39 mouse cellular contexts compared by ENCODE assay signal in the genomic region with DNA sequence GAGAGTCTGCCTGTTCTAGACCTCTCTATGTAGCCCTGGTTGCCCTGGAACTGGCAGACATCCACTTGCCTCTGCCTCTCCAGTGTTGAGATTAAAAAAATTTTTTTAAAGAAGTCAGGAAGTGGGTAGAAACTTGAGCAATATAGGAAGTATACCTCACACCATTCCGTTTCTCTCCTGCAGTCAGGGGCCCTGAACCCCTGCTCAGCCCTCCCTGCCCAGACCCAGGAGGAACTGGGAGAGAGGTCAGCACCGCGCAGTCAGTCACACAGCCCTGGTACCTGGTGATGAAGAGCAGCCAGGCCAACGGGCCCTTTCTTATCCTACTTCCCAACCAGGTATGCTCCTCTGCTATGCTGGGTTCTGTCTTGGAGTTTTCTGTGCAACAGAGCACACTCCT. TPM values are rescaled to one million over a fixed set of nuclear protein-coding genes. Genes with fewer than 3 reads are reported as not detected.
DNase-seq lines count a peak whose midpoint lies in the region; ATAC-seq and TF ChIP-seq lines count a peak whose summit lies in the region.
"Had no signal": no experiment of that assay in that cellular context is flagged by ENCODE, and none has a peak within 500 bp of the region (broad histone marks: within the 10 kb centered on the region; RNA-seq: fewer than 3 reads in every experiment).

No protein-coding gene starts in this region.

- no peaks in the 10 kb centered on the region; the same call in 1 of the 2 replicates for H3K79me2 ChIP-seq in MEL (ENCODE audit: control insufficient read depth, insufficient read depth, low read length, poor library complexity)

- no peak for TF ChIP-seq CTCF in MEL (IDR thresholded peaks at IDR 0.05 in 2 of 3, conservative IDR thresholded peaks at IDR 0.05 in 1 of 3; ENCODE audit: control insufficient read depth in 1 of 3, insufficient read depth in 1 of 3, low read depth in 2 of 3, low read length in 3 of 3, poor library complexity in 1 of 3, severe bottlenecking in 1 of 3)

- no peak overlapping the region for H3K4me2 ChIP-seq in midbrain, embryonic 11.5 days
- H3K4me2 ChIP-seq: embryonic facial prominence, embryonic 15.5 days; forebrain, embryonic 12.5 days; heart, embryonic 13.5 days; hindbrain, embryonic 15.5 days; intestine, embryonic 15.5 days; limb, embryonic 15.5 days; lung, embryonic 14.5 days had no signal

- H3K9ac ChIP-seq in MEL (ENCODE audit: control insufficient read depth, low read depth, low read length, poor library complexity, severe bottlenecking): no peak overlapping the region
- H3K9ac ChIP-seq in midbrain, embryonic 11.5 days (ENCODE audit: low read length): no peak overlapping the region
- H3K9ac ChIP-seq: embryonic facial prominence, embryonic 15.5 days; forebrain, embryonic 12.5 days; forebrain, postnatal 0 days; heart, embryonic 13.5 days; hindbrain, embryonic 15.5 days; intestine, embryonic 15.5 days; limb, embryonic 15.5 days; lung, embryonic 14.5 days had no signal

- DNase-seq in 416B (ENCODE audit: low read depth): peak; percentile 86
- peak; percentile 14 for DNase-seq in MEL (ENCODE audit: low read depth, low spot score)
- peak; percentile 24 for DNase-seq in induced T-regulatory cell, adult 2 months (ENCODE audit: low read depth)
- DNase-seq in midbrain, embryonic 11.5 days (ENCODE audit: low spot score, missing footprints): no peak
- no peak for DNase-seq in adrenal gland, postnatal 4 days (ENCODE audit: low spot score in 2 of 2)
- DNase-seq: adrenal gland, postnatal 10 days; cerebellum, adult 11-12 months; cerebellum, adult 9-11 months; forebrain, postnatal 0 days; gastrocnemius, postnatal 14 days; heart, postnatal 10 days; kidney, adult 8-10 months; layer of hippocampus, postnatal 36 days; lung, embryonic 14.5 days; midbrain, embryonic 14.5 days; right cerebral cortex, adult 18-20 months; right cerebral cortex, postnatal 4 days; thymus, postnatal 4 days had no signal

- no peak overlapping the region for H3K4me3 ChIP-seq in MEL (ENCODE audit: control insufficient read depth in 1 of 2, insufficient read depth in 1 of 2, low read depth in 2 of 2, low read length in 2 of 2)
- H3K4me3 ChIP-seq in megakaryocyte, embryonic 14.5 days (replicated peaks): peak overlapping the region; percentile 33
- H3K4me3 ChIP-seq in midbrain, embryonic 11.5 days (ENCODE audit: low read depth, low read length): no peak overlapping the region
- H3K4me3 ChIP-seq: embryonic facial prominence, embryonic 10.5 days; embryonic facial prominence, embryonic 15.5 days; forebrain, embryonic 12.5 days; heart, embryonic 13.5 days; hindbrain, embryonic 10.5 days; hindbrain, embryonic 15.5 days; intestine, embryonic 15.5 days; limb, embryonic 10.5 days; limb, embryonic 15.5 days had no signal

- H3K27ac ChIP-seq in MEL (ENCODE audit: control insufficient read depth, low read depth, low read length): no peak overlapping the region
- no peak overlapping the region for H3K27ac ChIP-seq in midbrain, embryonic 11.5 days (ENCODE audit: low read depth, low read length)
- H3K27ac ChIP-seq: embryonic facial prominence, embryonic 10.5 days; embryonic facial prominence, embryonic 15.5 days; forebrain, embryonic 12.5 days; heart, embryonic 13.5 days; hindbrain, embryonic 10.5 days; hindbrain, embryonic 15.5 days; intestine, embryonic 15.5 days; kidney, postnatal 0 days; limb, embryonic 10.5 days; limb, embryonic 15.5 days had no signal

- no peak for ATAC-seq in midbrain, embryonic 11.5 days (ENCODE audit: low FRiP score)
- ATAC-seq in CD4-positive, CD25-positive, alpha-beta regulatory T cell, adult 4 months: no peak
- ATAC-seq: forebrain, postnatal 0 days; intestine, embryonic 15.5 days; Patski had no signal

- 81% methylated on average over 4 of the region's 4 CpGs for WGBS in midbrain, embryonic 11.5 days

- no peak for TF ChIP-seq RAD21 in MEL (IDR thresholded peaks at IDR 0.05; ENCODE audit: low read depth, low read length)

- no peak for TF ChIP-seq POLR2A in MEL (IDR thresholded peaks at IDR 0.05; ENCODE audit: control insufficient read depth in 1 of 2, insufficient read depth in 1 of 2, low read depth in 1 of 2, low read length in 2 of 2, poor library complexity in 1 of 2)

- H3K36me3 ChIP-seq in MEL (ENCODE audit: control insufficient read depth in 1 of 2, insufficient read depth in 2 of 2, low read length in 2 of 2): peaks cover 0 to 4% of the 10 kb centered on the region in 2 experiments; a peak in 2 of 4 replicates
- H3K36me3 ChIP-seq in megakaryocyte, embryonic 14.5 days (replicated peaks; ENCODE audit: low read length): no peaks in the 10 kb centered on the region
- no peaks in the 10 kb centered on the region for H3K36me3 ChIP-seq in midbrain, embryonic 11.5 days (ENCODE audit: control insufficient read depth, insufficient read depth, low read length)
- H3K36me3 ChIP-seq: embryonic facial prominence, embryonic 10.5 days; embryonic facial prominence, embryonic 15.5 days; forebrain, embryonic 12.5 days; G1E; heart, embryonic 13.5 days; hindbrain, embryonic 10.5 days; hindbrain, embryonic 15.5 days; intestine, embryonic 15.5 days; limb, embryonic 10.5 days; limb, embryonic 15.5 days had no signal

- H3K4me1 ChIP-seq in MEL (ENCODE audit: control insufficient read depth in 1 of 2, insufficient read depth in 2 of 2, low read length in 2 of 2): peaks cover 2 to 6% of the 10 kb centered on the region in 2 experiments; a peak in 3 of 4 replicates
- H3K4me1 ChIP-seq in megakaryocyte, embryonic 14.5 days: peaks cover 28% of the 10 kb centered on the region
- H3K4me1 ChIP-seq in midbrain, embryonic 11.5 days (ENCODE audit: control insufficient read depth, insufficient read depth, low read length): no peaks in the 10 kb centered on the region
- H3K4me1 ChIP-seq: embryonic facial prominence, embryonic 15.5 days; forebrain, embryonic 12.5 days; hindbrain, embryonic 10.5 days; hindbrain, embryonic 15.5 days; limb, embryonic 15.5 days had no signal

- H3K9me3 ChIP-seq in MEL (replicated peaks; ENCODE audit: insufficient read depth, low read length): no peaks in the 10 kb centered on the region
- peaks cover 19% of the 10 kb centered on the region for H3K9me3 ChIP-seq in megakaryocyte, embryonic 14.5 days
- H3K9me3 ChIP-seq in midbrain, embryonic 11.5 days (ENCODE audit: control insufficient read depth, low read length): no peaks in the 10 kb centered on the region
- H3K9me3 ChIP-seq: embryonic facial prominence, embryonic 10.5 days; embryonic facial prominence, embryonic 15.5 days; G1E; hindbrain, embryonic 15.5 days; intestine, embryonic 15.5 days; limb, embryonic 10.5 days; limb, embryonic 15.5 days had no signal

- TF ChIP-seq EP300 in MEL (IDR thresholded peaks at IDR 0.05; ENCODE audit: low read depth in 1 of 2, low read length in 2 of 2): no peak

- H3K27me3 ChIP-seq in MEL (ENCODE audit: control insufficient read depth in 1 of 2, insufficient read depth in 2 of 2, low read length in 2 of 2): peaks cover 0 to 5% of the 10 kb centered on the region in 2 experiments; a peak in 2 of 4 replicates
- peaks cover 30% of the 10 kb centered on the region for H3K27me3 ChIP-seq in megakaryocyte, embryonic 14.5 days (replicated peaks)
- H3K27me3 ChIP-seq in midbrain, embryonic 11.5 days (ENCODE audit: control insufficient read depth, insufficient read depth, low read length): no peaks in the 10 kb centered on the region
- H3K27me3 ChIP-seq: embryonic facial prominence, embryonic 15.5 days; forebrain, embryonic 12.5 days; heart, embryonic 13.5 days; hindbrain, embryonic 15.5 days; intestine, embryonic 15.5 days; limb, embryonic 15.5 days; Patski had no signal

TF ChIP-seq in MEL, 35 proteins besides CTCF, POLR2A, EP300 and RAD21:
- no peak for TF ChIP-seq UBTF (IDR thresholded peaks at IDR 0.05; ENCODE audit: borderline replicate concordance, insufficient read depth, low read depth, low read length)
- no peak for TF ChIP-seq HCFC1 (IDR thresholded peaks at IDR 0.05; ENCODE audit: low read depth, low read length)
- no peak for TF ChIP-seq MYC (IDR thresholded peaks at IDR 0.05; ENCODE audit: low read depth, low read length)
- no peak for TF ChIP-seq ETS1 (IDR thresholded peaks at IDR 0.05; ENCODE audit: low read depth, low read length)
- TF ChIP-seq JUND (IDR thresholded peaks at IDR 0.05; ENCODE audit: low read depth, low read length): no peak

RNA-seq across cellular contexts. Expression of a gene that starts 54.0 kb away (rescaled TPM):
- total RNA-seq in MEL (2012; rRNA removed): 0.58 TPM in 1 of 2 replicates, not detected in the other
- polyA plus RNA-seq in MEL (2012; ENCODE audit: insufficient read depth in 1 of 2, insufficient read length in 2 of 2, low read depth in 1 of 2, low replicate concordance in 2 of 2, missing spikeins in 1 of 2): 1 to 10 TPM in 1 of 2 experiments, not detected in 1; 1.4 TPM
- 0.20 TPM in 1 of 2 replicates, not detected in the other for polyA plus RNA-seq in megakaryocyte, embryonic 14.5 days (2012; ENCODE audit: insufficient read depth, low replicate concordance)
- polyA plus RNA-seq in midbrain, embryonic 11.5 days (2014; fragmentation: Nextera tagmentation; extraction: Ambion mirVana): not detected in 2 replicates
- not detected for total RNA-seq in adrenal gland, postnatal 4 days (2021)
- not detected for polyA plus RNA-seq in CD4-positive, CD25-positive, alpha-beta regulatory T cell, adult 4 months (2017; shearing (Covaris generic))
- total RNA-seq: adrenal gland, postnatal 10 days; forebrain, postnatal 0 days; G1E; gastrocnemius, postnatal 14 days; heart, adult 8-10 months; heart, postnatal 10 days; layer of hippocampus, postnatal 36 days; left cerebral cortex, postnatal 10 days had no signal
- polyA plus RNA-seq: C2C12; cortical plate, adult 2 months; embryonic facial prominence, embryonic 10.5 days; embryonic facial prominence, embryonic 15.5 days; forebrain, embryonic 12.5 days; forebrain, postnatal 0 days; G1E; heart, embryonic 13.5 days; hindbrain, embryonic 10.5 days; kidney, postnatal 0 days; limb, embryonic 10.5 days; limb, embryonic 15.5 days; lung, embryonic 14.5 days; midbrain, embryonic 14.5 days; neural tube, embryonic 11.5 days; Patski; stomach, embryonic 14.5 days; thymus, postnatal 0 days had no signal

RNA-seq across cellular contexts. Expression of a gene that starts 58.6 kb away (rescaled TPM):
- 156 and 234 TPM in 2 replicates for total RNA-seq in MEL (2012; rRNA removed)
- 100 to 1,000 TPM in 1 of 2 experiments, 10 to 100 TPM in 1; 90.9 to 106 TPM for polyA plus RNA-seq in MEL (2012; ENCODE audit: insufficient read depth in 1 of 2, insufficient read length in 2 of 2, low read depth in 1 of 2, low replicate concordance in 2 of 2, missing spikeins in 1 of 2)
- polyA plus RNA-seq in megakaryocyte, embryonic 14.5 days (2012; ENCODE audit: insufficient read depth, low replicate concordance): 1.3 and 4.3 TPM in 2 replicates
- polyA plus RNA-seq in midbrain, embryonic 11.5 days (2014; fragmentation: Nextera tagmentation; extraction: Ambion mirVana): 87.1 and 89.3 TPM in 2 replicates
- total RNA-seq in adrenal gland, postnatal 4 days (2021): 10 to 100 TPM; 57.2 to 75.8 TPM
- 10 to 100 TPM; 18.1 to 19.5 TPM for polyA plus RNA-seq in CD4-positive, CD25-positive, alpha-beta regulatory T cell, adult 4 months (2017; shearing (Covaris generic))

Comparison
In these comparisons a context has a peak if more than half of its experiments do, and no peak if none do; other contexts are left out.
1. DNase-seq: peak in 416B (single experiment), MEL (single experiment) and induced T-regulatory cell, adult 2 months (single experiment); none in midbrain, embryonic 11.5 days (single experiment) and adrenal gland, postnatal 4 days (0 of 2).